Mouse (Mus musculus) right cerebral cortex, adult 2 months (tissue): ENCODE results near the gene Zfp784.

Experiments
- DNase-seq, 2 experiments: peaks; one replicate each; pipeline ENCODE4 v3.0.0; 2021 to 2022; ENCODE audit warnings: low spot score in 2 of 2

Zfp784 gene

GRCm38 (mm10) chr7:4988250-4988649 is 50.0 kb downstream of the Zfp784 start:
- no peak for DNase-seq
